Mouse (Mus musculus) adrenal gland, postnatal 4 days (tissue): ENCODE data around the gene Gpat3. TPM values are rescaled to one million over a fixed set of nuclear protein-coding genes. Genes with fewer than 3 reads are reported as not detected.

Experiments
- DNase-seq, 2 experiments: peaks; one replicate each; pipeline ENCODE4 v3.0.0; 2021 to 2022; ENCODE audit warnings: low spot score in 2 of 2, mixed read lengths in 2 of 2
- long read RNA-seq, 2 experiments: library from polyadenylated mRNA; stranded (forward); transcript quantifications; one replicate each; pipeline ENCODE4 v2.0.0; 2021
- total RNA-seq, 2 experiments: library from RNA; stranded (reverse); gene quantifications; 2 replicates each; pipeline ENCODE4 v1.2.3; 2021

Gpat3 gene
- total RNA-seq = 1 to 10 TPM; 6.8 to 7.3 TPM
- long read RNA-seq, experiment 1, partial matches to known transcripts = 0 of 8 reads
- long read RNA-seq, experiment 1, other reads (novel, unspliced or antisense) = 1 of 8 reads
- long read RNA-seq, experiment 2, transcript Gpat3-201 (13 exons, 2,884 nt) = major isoform, 5 of 14 reads
- long read RNA-seq, experiment 2, transcript Gpat3-202 (12 exons, 3,035 nt) = major isoform, 5 of 14 reads
- long read RNA-seq, experiment 2, partial matches to known transcripts = 3 of 14 reads
- long read RNA-seq, experiment 2, other reads (novel, unspliced or antisense) = 1 of 14 reads

DNA sequence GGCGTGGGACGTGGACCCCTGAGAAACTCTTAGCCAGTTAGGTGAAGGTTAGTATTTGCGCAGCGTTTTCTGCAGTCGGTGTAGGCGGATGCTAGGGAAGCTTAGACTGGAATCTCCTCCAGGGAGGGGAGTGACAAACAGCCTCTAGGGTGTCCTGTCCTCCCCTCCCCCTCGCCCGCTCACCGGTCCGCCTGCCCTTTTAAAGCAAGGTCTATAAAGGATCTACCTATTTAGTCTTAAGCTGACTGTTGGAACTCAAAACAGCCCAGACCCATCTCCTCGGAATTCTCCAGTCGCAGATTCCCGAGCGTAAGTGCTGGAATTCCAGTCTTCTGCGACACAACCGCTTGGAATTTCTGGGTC is at the start of gene Gpat3:
Gene Gpat3 (plus strand): TSS at position 229 of the 363 bp plus-strand sequence.
- no peak for DNase-seq

DNA sequence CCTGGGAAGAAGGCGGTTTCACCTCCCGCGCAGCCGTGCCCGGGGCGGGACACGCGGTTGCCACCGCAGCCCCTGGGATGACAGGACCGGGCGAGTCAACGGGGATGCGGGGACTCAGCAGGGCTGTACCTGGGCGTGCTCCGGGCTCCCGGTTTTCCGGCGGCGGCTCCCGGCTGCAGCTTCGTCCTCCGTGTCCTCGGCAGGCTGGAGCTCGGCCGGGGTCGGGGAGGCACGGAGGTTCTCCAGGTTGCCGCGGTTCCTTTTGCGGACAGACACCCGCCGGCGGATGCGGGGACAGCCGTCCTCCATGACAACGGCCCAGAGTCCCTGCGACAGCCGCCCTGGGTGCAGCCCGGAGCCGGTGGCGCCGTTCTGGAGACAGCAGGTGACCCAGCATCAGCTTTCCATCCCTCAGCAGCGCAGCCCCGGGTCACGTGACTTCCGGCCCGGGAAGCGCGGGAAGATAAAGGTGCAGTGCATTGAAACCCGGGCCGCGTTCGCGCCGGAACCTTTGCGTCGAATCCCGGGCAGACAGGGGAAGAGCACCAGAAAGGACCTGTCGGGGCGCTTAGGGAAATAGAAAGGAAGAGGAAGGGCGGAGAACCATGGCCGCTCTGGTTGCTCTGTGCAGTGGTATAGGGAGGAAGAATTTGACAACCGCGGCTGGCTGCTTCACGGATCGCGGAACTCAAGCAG is 47.2 kb upstream of the Gpat3 start, which contains the start of the genes Helq and Mrps18c:
Gene Helq (minus strand): TSS at position 434 of the 696 bp plus-strand sequence.
Gene Mrps18c (plus strand): TSS at position 463 of the 696 bp plus-strand sequence.
- DNase-seq = peak; percentile 60 to 82

DNA sequence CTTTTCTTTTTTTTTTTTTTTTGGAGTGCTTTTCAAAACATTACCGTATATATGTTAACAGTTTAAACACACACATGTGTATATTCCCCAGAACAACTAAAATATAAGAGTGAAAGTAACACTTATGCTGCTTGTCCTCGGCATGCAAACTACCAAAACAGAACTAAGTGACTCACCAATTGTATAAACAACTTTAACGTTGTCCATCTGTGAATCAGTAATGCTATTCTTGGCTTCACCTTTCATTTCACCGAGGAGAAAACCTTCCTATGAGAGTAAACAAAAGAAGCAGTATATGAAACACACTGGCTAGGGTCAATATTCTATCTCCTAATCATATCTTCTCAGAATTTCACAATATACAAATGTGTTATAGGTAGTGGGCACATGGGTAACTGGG is 27.2 kb upstream of the Gpat3 start:
- no peak for DNase-seq

DNA sequence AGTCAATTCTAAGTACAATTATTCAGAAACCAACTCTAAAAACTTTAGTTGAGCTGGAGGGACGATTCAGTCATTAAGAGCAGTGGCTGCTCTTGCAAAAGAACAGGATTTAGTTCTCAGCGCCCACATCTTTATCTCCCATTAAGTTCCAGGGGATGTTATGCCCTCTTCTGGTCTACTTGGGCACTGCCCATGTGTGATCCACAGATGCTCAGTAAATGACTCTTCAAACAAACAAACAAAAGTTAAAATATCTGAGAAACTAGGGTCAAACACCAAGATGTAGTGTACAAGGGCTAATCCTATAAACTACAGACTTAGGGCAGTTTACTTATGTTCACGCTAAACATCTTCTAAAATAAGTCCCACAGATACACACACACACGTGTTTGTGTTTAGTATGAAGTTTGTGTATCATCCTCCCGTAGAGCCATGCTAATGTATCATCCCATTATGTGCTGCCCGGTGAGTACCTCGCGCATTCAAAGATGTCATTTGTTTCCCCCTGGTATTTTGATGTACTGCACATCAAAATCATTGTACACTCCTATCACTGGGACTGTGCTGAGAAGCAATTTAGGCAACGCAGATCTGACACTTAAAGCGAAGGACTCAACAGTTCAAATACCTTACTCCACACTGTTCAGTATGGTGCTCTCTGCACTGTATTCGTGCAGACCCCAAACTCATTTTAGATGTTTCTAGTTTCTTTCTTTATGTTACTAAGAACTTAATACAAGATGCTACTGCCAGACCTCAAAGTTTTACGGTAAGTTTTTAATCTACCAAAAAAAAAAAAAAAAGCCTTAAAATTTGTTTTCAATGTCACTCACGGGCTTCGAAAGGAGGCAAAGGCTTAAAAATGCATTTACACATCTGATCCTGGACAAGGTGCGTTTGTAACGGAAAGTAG is 25.7 kb upstream of the Gpat3 start:
- no peak for DNase-seq

DNA sequence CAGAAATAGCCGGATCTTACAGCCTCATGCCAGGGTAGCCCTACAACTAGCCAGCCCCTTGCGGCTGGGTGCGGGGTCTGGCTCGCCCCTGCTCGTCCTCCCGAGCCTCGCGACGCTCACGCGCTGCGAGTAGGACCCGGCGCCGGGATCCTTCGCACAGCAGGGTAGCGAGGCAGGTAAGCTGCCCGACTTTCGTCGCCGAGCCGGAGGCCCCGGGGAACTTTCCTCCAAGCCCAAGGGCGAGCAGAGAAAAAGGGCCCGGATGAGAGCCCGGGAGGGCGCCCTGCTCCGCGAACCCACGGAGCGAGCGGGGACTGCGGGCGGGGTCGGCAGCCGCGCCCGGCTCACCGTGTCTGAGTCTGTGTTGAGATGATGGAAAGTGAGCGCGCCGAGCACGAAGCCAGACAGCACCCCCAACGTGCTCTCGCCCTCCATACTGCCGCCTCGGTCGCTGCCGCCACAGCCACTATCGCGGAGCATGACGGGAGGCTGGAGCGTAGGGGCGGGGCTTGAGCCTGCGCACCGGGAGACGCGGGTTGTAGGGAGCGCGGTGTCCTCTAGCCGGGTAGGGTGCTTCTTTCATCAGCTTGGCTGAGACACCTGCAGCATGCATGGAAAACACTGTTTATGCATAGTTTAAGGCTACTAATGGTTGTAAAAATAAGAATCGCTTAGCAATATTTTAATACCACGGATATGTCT is 24.9 kb upstream of the Gpat3 start, which contains the start of gene Abraxas1:
Gene Abraxas1 (minus strand): TSS at position 483 of the 702 bp plus-strand sequence.
- DNase-seq = peak; percentile 68 to 74

DNA sequence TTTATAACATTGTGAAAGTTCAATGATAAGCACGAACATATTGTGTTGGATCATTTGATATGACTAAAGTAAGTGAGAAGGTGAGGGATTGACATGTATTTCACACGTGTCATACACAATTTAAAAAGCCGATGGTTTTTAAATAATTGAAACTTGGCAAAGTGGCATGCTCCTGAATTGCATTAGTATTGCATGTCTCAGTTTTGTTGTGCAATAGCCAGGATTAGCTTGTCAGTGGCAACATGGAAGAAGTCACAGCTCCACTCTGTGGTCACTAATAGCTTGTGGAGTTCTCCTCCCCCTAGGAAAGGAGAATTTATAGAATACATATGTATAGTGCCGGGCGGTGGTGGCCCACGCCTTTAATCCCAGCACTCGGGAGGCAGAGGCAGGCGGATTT is 24.1 kb upstream of the Gpat3 start:
- DNase-seq = no peak

DNA sequence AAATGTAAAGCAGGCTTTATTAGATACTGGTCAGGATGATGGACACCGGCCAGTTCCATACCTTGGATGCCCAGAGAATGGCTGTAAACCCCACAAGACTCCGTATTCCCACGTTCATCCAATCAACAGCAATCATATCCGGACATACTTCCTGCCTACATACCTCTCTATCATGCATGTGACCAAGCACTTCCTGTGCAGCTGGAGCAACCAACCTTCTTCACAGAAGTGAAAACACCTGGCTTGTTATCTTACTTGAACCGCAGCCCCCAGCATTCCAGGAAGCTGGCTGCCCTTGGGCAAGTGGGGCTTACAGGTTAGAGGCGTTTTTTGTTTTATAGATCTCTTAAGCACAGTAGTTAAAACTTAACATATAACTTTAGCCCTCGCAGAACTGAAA is 22.7 kb upstream of the Gpat3 start:
- DNase-seq = no peak

DNA sequence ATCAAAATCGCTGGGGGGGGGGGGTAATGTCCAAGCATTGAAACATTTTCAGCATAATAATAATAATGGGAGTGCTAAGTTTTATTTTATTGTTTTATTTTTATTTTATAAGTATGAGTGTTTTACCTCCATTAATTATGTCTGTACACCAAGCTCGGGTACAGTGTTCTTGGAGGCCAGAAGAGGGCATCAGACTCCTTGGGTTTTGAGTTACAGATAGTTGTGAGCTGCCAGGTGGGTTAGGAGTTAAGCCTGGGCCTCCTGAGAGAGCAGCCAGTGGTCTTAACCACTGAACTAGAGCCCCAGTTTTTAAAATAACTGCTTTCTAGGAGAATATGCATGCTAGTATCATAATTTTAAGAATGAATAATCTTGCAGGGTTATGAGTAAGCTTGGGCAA is 19.5 kb upstream of the Gpat3 start:
- no peak for DNase-seq

DNA sequence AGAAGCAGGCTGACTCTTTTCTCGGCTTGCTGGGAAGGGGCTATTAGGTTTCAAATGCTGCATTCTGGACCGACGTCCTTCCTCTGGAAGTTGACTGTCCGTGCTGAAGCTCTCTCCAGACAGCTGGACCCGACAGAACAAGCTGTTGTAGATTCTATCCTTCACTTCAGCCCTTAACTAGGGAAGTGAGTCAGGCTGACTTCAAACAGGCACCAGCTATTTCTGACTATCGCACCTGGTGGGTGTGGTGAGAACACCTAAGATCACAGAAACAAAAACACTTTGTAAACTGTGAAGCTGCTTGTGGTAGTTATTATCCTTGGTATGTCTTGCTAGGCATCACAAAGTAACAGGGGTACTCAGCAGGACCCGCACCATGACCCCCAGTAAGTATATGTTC is 19.0 kb upstream of the Gpat3 start:
- DNase-seq = no peak

DNA sequence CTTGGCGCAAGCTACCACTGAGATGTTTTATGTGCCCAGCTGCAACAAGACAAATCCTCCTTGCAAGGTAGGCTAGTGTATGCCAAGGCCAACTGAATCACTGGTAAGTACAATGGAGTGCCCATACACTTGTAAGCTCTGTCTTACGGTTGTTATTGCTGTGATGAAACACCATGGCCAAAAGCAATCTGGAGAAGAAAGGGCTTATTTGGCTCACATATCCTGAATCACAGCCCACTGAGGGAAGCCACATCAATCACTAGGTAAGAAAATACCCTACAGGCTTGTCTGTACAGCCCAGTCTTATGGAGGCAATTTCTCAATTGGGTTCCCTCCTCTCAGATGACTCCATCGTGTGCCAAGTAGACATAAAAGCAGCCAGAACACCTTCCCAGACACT is 16.8 kb upstream of the Gpat3 start:
- no peak for DNase-seq

DNA sequence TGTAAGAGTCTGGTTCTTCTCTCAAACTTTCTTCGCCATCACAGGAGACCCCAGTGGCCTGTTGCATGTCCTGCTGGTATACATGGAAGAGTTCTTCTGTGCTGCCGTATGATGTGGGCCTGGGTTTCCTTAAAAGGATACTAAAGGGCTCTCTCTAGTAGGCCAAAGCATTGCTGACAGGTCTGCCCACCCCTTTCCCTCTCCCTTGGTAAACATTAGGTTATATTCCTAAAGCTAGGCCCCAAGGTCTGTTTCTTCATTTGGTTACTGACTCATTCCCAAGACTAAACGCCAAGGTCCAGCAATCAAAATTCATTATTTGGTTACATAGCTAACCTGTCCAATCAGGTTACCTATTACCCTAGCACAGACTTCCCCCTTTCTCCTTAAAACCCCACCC is 12.8 kb upstream of the Gpat3 start:
- no peak for DNase-seq

DNA sequence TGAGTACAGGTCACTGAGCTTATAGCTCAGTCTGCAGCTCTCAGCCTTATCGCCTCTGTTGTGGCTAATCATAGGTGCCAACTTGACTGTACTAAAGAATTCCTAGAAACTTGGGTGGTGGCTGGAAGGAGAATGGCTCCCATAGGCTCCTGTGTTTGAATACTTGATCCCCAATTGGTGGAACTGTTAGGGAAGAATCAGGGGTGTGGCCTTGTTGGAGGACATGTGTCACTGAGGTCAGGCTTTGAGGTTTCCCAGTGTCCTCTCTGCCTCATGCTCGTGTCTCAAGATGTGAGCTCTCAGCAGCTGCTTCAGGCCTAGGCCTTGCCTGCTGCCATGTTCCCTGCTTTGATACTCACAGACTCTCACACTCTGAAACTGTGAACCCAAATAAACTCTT is 11.7 kb upstream of the Gpat3 start:
- no peak for DNase-seq

DNA sequence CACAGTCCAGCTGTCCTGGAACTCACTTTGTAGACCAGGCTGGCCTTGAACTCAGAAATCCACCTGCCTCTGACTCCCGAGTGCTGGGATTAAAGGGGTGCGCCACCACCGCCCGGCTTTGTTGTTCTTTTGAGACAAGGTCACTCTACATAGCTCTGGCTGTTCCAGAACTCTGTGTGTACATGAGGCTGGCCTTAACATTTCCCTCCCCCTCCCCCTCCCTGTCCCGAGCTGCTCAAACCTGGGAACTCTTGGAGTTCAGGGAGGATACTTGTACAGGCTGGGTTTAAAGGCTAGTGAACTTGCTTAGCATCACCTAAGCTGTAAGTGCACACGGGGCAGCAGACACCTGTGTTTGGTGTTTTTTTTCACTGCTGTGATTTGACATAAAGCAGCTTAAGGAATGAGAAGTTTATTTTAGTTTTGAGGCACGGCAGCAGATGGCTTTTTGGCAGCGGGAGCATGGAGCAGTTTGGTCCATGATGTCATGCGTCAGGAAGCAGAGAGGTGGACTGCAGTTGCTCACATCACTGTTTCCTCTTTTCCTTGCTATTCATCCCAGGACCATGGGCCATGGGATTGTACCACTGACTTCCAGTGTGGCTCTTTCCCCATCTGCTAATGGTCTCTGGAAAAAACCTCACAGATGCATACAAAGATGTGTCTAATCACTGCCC is 9.5 kb upstream of the Gpat3 start:
- DNase-seq = no peak

DNA sequence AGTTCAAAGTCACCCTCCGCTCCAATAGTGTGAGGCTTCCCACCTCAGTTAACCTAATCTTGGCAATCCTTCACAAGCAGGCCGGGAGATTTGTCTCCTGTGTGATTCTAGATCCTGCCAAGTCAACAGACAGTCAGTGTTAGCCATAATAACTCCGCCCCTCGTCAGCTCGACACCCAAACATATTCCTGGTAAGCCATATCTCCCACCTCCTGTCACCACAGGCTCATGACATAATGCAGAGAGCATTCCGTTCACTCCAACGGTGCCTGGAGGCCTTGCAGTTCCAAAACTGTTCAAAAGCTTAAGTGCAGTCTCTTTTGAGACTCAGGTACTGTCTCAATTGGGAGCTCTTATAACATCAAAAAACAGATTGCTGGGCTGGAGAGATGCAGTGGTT is 7.6 kb upstream of the Gpat3 start:
- DNase-seq = no peak

DNA sequence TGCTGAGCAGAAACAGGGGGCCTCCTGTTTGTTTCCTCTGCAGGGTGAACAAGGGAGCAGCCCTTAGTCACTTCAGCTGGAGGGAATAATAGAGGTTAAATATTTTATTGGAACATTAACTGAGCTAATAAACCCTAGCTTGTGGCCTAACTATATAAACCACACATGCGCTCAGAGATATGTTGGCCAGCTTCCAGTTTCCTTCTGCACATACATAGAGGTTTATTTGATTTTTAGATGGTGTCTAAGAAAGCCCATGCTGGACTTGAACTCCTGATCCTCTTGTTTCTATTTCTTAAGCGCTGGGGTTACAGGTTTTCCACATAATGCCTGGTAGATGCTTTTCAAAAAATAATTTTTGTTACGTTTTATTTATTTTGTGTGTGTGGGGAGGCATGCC is 1.0 kb upstream of the Gpat3 start:
- no peak for DNase-seq

DNA sequence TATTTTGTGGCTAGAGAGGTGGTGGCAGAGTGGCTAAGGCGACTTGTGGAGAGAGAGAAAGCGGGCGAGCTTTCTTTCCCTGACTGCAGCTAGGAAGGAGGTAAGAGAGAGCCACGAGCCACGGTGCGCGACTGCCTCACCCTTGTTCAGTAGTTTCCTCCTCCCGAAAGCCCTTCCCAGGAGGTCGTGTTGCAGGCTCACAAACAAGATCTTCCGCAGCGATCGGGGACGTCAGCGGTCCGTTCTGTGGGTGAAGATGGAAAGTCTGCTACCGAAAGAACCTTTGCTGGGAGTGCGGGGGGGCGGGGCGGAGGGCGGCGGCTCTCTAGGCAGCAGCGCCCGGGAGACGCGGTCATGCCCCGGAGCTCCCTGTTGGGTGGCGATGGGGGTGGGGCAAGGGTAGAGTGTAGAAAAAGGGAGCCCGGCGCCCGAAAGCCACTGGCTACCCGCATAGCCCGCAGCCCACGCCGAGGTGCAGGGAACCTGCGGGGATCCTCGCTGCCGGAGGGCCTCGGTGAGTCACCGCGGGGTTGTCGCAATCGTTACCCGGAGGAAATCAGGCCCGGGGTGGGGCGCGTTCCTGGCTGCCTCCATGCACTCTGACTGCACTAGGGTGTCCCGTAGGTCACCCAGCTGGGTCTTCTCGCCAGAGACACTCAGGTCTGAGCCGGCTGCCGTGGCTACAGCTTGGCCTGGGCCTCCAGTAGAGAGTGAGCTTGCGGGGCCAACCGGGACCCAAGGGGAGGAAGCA is 510 bp downstream of the Gpat3 start:
- peak; percentile 54 to 55 for DNase-seq

DNA sequence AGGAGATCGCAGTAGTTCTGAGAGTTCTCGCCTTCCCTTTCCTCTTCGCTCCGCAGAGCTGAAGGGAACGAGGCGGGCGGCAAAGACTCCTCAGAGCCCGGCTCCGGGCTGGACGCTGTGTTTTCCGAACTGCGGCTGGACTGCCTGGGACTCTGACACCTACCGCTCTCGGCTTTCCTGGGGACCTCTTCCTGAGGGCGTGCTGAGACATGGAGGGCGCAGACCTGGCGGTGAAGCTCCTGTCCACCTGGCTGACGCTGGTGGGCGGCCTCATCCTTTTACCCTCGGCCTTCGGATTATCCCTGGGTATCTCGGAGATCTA is 1.0 kb downstream of the Gpat3 start:
- no peak for DNase-seq

DNA sequence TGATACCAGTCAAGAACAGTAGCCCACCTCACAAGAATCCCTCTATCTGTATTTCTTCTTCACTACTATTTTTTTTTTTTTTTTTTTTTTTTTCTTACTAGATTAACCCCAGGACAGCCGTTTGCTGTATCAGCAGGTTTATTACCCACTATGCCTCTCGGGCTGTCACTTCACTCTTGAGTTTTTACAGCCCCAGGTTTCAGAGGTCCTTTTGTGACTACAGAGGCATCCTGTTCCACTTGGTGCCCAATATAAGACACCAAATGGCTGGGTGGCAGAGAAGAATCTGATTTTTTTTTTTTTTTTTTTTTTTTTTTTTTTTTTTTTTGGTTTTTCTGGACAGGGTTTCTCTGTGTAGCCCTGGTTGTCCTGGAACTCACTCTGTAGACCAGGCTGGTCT is 1.6 kb downstream of the Gpat3 start:
- DNase-seq = no peak

DNA sequence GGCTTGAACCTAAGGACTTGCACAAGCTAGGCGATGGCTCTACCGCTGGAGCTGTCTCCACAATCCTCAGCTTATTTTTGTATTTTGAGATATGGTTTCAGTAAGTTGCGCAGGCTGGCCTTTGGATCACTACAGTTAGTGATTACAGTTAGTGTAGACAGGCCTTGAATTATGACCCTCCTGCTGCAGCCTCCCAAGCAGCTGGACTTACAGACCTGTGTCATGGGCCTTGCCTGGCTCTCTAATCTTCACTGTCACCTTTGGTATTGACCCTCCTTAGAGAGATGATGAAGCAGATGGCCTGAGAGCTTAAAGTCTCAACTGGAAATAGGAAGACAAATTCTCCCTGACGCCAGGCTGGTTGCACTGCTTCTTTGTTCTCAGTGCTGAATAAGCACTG is 8.4 kb downstream of the Gpat3 start:
- DNase-seq = no peak

DNA sequence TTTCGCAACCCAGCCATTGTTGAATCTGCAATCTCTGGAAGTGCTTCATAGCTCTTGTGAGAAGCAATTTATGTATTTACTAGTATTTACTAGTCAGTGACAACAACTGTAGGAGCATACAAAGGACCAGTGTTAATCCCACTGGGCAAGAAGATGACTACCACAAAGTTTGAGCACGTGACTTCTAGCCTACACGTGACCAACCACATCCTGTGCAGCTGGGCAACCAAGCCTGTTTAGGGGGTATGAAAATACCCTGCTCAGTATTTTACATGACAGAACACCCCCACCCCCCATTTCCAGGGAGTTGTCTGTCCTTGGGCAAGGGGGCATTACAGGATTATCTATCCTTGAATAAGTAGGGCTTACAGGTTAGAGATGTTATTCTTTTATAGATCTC is 11.0 kb downstream of the Gpat3 start:
- DNase-seq = no peak
